Mouse (Mus musculus) cerebellum, adult 9-10 months (tissue): ENCODE results near the gene Ddx43.

Experiments
- DNase-seq: peaks from one replicate; pipeline ENCODE4 v3.0.0; 2022

Ddx43 gene

GRCm38 (mm10) chr9:78374397-78374796 lies 21.2 kb upstream of the Ddx43 start:
- DNase-seq: no peak

DNA sequence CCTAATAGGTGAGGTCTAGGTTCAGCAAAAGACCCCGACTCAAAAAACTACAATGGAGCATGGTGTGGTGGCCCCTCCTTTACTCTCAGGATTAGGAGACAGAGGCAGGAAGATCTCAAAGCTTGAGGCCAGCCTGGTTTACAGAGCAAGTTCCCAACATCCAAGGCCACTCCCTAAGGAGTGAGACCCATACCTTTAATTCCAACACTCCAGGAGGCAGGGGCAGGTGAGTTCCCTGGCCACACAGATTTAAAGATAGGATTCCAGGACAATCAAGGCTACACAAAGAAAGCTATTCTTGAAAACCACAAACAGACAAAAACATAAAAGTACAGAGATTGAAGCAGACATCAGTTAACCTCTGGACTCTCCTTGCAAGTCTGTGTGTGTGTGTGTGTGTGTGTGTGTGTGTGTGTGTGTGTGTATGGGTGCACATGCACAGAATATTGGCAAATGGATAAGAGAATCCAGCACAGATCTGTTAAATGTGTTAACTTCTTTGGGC lies 20.6 kb upstream of the Ddx43 start:
- DNase-seq: no peak

DNA sequence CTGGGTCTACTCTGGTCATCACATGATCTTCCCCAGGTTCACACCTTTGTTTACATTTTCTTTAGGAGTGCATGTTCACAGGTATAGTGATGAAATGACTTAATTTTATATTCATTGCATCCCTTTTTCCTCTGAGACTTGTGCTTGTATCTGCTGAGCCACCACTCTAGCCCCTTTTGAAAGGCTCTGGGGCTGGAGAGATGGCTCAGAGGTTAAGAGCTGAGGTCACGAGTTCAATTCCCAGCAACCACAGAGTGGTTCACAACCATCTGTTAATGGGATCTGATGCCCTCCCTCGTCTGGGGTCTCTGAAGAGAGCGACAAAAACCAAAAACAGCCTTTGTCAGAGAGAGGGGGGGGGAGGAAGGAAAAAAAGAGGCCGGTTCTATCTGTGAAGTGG lies 20.1 kb upstream of the Ddx43 start:
- DNase-seq: no peak

DNA sequence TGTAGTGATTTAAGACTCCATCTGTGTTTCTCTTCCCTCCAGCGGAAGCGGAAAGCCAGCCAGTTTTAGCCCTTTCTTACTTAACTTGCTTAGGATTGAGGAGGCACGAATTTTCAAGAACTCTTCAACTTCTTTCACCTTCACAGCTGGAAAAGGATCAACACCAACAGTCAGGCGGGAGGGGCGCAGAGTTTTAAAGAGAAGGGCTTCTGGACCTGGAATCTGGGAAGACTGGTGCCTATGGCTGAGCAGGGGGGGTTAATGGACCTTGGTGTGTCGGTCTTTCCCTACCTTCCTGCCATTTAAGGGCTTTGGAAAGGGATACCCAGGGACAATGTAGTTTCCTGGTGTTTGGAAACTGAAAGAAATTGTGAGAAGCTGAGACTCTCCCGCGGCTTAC lies 18.0 kb upstream of the Ddx43 start:
- no peak for DNase-seq

GRCm38 (mm10) chr9:78378113-78378785 lies 17.3 kb upstream of the Ddx43 start, which contains the start of gene Ooep:
Ooep (minus strand) TSS chr9:78378725.
- no peak for DNase-seq

- DNase-seq: no peak
Measured at GRCm38 (mm10) chr9:78385893-78386292, 9.7 kb upstream of the Ddx43 start.

DNA sequence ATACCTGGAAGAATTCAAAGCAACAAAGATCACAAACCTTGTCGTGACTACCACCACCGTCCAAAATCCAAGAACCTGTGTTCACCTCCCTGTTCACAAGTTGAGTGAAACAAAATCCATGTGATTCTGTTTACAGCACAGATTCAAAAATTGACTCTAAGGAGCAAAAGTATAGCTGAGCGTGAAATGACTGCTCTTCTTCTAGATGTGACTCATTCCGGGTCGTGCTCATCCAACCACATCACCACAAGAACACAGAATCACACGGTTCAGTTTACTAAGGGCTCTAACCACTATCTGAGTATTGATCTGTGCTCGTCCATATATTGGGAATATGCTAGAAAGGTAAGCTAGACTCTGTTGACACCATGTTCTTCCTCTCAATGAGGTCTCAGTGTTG lies 8.6 kb upstream of the Ddx43 start:
- DNase-seq: no peak

DNA sequence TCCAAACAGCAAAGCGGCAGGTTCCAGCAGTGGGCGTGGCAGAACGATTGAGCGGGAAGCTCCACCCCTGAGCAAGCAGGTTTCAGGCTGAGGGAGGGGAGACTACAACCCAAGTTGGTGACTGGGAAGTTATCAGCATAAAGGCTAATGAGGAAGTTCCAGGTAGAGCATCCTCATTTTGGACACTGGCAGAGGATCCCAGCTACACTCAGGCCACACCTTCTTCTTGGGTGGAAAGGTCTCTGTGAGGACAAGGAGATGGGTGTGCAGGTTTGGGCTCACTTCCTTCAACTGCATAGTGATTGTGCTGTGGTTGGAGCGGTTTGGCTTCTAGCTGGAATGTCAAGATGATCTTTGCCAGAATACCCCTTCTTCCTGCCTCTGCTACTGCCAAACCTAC lies 5.6 kb upstream of the Ddx43 start:
- DNase-seq: no peak

GRCm38 (mm10) chr9:78393741-78394140 lies 1.8 kb upstream of the Ddx43 start:
- DNase-seq: no peak

DNA sequence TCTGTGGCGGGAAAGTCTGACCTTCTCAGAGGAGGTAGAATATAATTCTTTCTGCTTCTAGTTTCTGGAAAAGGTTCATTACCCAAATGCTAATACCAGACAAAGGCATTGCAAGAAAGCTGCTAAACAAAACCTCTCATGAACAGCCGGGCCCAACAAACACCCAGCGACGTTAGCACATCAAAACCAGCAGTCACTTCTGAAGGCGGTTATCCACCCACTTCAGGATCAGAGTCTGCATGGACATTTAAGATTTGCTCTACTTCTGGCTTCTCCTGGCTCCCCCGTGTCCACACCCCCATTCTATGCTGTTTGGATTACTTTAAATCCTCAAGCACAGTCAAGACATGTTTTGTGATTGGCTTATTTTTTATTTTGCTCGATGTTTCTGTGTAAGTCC lies 975 bp upstream of the Ddx43 start:
- no peak for DNase-seq

DNA sequence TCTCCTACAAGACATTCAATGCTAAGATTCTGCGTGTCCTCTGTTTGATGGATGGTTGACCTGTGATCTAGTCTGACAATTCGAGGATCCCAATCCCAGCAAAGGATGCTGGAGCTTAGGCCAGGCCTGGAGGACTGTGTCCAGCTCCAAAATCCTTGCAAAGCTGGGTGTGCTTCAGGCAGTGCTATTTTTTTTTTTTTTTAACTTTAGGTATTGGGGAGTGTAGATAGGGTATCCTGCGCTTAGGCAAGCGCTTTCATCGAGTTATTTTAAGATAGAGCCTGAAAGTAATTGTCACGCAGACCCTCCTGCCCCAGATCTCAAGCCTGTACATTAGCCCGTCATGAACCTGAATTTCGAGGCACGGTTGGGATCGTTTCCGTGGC lies 340 bp upstream of the Ddx43 start:
- DNase-seq: no peak

- DNase-seq: no peak
Measured at GRCm38 (mm10) chr9:78396517-78396916, 940 bp downstream of the Ddx43 start.

DNA sequence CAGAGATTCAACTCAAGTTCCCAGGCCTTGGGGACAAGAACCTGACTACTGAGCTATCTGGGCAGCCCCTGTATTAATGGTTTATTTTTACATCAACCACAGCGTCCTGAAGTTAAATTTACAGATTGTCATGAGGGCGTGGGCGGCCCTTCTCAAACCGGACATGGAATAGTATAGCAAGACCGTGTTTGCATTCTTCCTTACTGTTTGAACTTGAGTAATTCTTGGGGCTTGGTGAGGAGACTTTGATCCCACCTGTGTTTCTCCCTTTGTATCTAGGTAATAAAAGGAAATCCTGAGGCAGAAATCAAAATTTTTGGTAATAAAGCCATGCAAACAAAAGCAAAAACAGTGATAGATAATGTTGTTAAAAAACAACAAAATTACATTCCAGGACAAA lies 5.0 kb downstream of the Ddx43 start:
- no peak for DNase-seq

DNA sequence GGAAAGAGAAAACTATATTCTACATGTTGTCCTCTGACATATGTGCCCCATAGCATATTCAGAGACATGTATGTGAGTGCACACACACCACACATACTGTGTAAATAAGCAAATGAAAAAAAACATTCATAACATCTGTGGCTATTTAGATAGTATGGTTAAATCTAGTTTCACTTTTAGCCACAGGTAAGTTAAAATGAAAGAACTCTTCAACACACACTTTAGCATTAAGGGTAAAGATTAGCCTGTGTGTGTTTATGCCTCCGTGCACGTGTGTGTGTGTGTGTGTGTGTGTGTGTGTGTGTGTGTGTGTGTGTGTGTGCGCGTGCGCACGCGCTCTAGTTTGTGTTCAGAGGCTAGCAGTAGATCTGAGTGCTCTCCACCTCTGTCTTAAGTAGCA lies 6.0 kb downstream of the Ddx43 start:
- DNase-seq: no peak

- DNase-seq: no peak
Measured at GRCm38 (mm10) chr9:78427362-78427781, 31.8 kb downstream of the Ddx43 start.

DNA sequence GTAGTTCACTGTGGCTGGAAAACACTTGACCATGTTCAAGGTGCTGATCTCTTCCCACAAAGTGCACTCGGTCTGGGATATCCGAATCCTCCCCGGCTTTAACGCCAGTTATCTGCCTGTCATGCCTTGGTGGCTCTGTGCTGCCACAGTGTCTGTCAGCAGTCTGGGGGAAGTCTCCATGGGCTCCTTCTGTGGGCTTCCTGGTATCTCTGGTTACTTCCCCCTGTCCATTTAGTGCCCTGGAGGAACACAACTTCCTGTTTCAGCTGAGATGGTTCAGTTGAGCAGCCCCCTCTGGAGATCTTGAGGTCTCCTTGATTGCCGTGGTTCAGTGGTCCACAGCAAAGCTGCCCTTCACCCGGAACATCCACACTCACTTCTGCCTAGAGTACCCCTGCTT lies 32.6 kb downstream of the Ddx43 start:
- no peak for DNase-seq

GRCm38 (mm10) chr9:78428870-78429432 lies 33.4 kb downstream of the Ddx43 start:
- no peak for DNase-seq

DNA sequence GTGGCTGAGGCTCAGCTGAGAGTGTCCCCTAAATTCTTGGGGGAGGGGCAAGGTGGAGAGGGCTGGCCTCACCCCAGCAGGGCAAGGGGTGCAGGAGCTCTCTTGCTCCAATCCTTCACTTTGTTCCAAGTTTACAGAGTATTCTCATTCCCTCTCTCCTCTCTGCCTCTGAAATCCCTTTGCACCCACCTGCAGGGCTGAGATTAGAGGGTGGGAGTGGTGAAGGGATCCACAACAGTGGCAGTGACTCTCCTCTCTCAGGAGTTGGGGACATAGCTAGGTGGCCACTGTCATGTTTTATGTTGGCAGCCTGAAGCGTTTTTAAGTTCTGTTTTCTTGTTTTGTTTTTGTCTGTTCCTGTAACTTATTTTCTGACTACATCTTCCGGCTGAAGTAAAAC lies 34.0 kb downstream of the Ddx43 start:
- no peak for DNase-seq

GRCm38 (mm10) chr9:78430486-78430885 lies 34.9 kb downstream of the Ddx43 start:
- no peak for DNase-seq

- no peak for DNase-seq
Measured at GRCm38 (mm10) chr9:78432471-78432870, 36.9 kb downstream of the Ddx43 start.

- no peak for DNase-seq
Measured at GRCm38 (mm10) chr9:78439426-78439825, 43.8 kb downstream of the Ddx43 start.

DNA sequence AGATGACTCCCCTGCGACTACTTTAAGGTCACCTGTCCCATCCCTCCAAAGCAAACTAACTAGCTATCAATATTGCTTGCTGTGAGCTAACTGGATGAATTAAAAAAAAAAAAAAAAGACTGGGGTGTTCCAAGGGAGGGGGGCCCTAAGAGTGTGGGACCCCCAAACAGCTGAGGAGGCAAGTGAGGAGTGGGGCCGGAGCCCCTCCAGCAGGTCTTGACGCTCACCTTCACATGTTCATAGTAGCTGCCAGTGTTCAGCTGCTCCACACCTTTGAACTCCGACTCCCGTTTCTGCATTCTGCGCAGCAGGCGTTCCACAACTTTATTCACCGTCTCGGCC lies 46.6 kb downstream of the Ddx43 start:
- DNase-seq: no peak

- DNase-seq: no peak
Measured at GRCm38 (mm10) chr9:78442579-78443392, 47.2 kb downstream of the Ddx43 start, which contains the start of gene Cgas. Cgas (minus strand) TSS chr9:78443237.

DNA sequence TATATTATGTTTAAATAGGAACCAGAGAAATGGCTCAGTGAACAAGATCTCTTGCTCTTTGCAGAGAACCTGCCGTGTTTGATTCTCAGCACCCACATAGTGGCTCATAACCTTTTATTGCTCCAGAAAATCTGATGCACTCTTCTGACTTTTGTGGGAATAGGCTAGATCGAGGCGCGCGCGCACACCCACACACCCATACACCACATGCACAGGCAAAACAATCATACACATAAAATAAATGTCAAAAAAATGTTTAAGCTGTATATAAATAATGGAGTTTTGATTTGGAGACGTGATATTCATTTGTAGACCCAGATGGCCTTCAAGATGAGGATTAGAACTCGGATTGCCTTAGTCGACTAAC lies 52.0 kb downstream of the Ddx43 start:
- no peak for DNase-seq
